Mouse (Mus musculus) liver, postnatal 0 days (tissue): ENCODE results near the gene Qk.

ENCODE experiments used
- CTCF ChIP-seq: sonication (generic); IDR thresholded peaks from 2 replicates; pipeline ENCODE4 v1.5.1; 2016; ENCODE audit warnings: antibody characterized with exemption, low read depth
- EP300 ChIP-seq: IDR thresholded peaks from 2 replicates; pipeline ENCODE4 v1.6.1; 2016; ENCODE audit warnings: antibody characterized with exemption, low read depth, mild to moderate bottlenecking

GRCm38 (mm10) chr17:10333321-10333720 lies 13.7 kb upstream of the Qk start:
- TF ChIP-seq CTCF (no peak), EP300 (no peak)
